Mouse (Mus musculus) granulocyte monocyte progenitor cell, adult 5-6 weeks (primary cell): ENCODE results near the gene Gan. TPM values are rescaled to one million over a fixed set of nuclear protein-coding genes. Genes with fewer than 3 reads are reported as not detected.

ENCODE experiments used
- ATAC-seq: replicated peaks from 2 replicates; pipeline ENCODE4 v1.8.0; 2016; ENCODE audit warnings: mild to moderate bottlenecking, moderate TSS enrichment, inconsistent platforms; ENCODE audit not compliant: poor library complexity, severe bottlenecking
- total RNA-seq, 2 experiments: library from RNA; stranded (forward) in 1 of 2; stranded (reverse) in 1 of 2; fragments of 200-712, 200-1000 nt in 1 of 2; fragments of >200 nt in 1 of 2; fragmentation: Nextera tagmentation in 1 of 2; gene quantifications; 2 replicates each; pipeline ENCODE4 v1.2.3; 2014 to 2017

Gan gene
- total RNA-seq (2014; fragmentation: Nextera tagmentation), result 5.9 and 7.6 TPM in 2 replicates
- 3.4 and 6.4 TPM in 2 replicates for total RNA-seq (2017)

DNA sequence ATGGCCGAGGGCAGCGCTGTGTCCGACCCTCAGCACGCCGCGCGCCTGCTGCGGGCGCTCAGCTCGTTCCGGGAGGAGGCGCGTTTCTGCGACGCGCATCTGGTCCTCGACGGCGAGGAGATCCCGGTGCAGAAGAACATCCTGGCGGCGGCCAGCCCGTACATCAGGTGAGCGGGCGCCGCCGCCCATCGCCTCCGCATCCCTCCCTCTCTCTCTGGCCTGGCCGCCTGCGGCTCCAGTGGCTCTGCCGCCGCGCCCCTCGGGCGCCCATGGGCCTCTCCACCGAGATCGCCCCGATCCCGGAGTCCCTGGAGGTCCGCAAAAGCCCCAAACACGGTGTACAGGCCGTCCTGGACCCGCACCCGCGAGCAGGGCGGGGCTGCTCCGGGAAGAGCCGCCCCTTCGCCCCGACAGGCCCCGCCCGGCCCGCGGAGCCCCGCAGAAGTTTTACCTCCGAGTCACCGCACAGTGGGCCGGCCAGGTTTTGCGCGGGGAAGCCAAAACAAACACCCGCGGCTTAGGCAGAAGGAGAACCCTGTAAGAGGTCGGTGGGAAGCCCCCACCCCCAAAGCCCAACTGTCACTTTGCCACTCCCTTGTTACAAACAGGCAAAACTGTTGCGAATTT lies at the start of gene Gan:
Gene Gan (plus strand): TSS at position 1 of the 627 bp plus-strand sequence.
- peak; percentile 35 for ATAC-seq

DNA sequence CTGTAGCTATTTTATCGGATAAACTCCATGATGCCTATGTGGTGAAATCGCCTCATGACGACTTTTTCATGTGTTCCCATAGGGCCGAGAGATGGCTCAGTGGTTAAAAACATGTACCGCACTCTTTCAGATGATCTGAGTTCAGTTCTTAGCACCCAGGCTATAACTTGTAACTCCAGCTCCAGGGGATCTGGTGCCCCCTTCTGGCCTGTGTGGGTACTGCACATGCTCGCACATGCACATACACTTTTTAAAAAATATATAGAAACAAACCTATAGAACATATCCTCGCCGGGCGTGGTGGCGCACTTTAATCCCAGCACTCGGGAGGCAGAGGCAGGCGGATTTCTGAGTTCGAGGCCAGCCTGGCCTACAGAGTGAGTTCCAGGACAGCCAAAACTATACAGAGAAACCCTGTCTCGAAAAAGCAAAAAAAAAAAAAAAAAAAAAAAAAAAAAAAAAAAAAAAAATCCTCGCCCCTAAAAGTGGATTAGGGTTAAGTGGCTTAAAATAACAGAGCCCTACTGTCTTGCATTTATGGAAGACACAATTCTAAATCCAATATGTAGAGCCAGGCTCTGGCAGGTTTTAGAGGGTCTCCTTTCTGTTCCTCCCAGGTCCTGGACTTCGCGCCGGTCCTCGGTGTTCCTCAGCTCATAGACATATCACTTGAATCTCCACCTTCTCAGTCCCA lies 48.8 kb upstream of the Gan start:
- no peak for ATAC-seq

- peak; percentile 67 for ATAC-seq
Observed at GRCm38 (mm10) chr8:117109801-117110390, 48.0 kb upstream of the Gan start.

- no peak for ATAC-seq
Observed at GRCm38 (mm10) chr8:117111641-117112040, 46.3 kb upstream of the Gan start.

- ATAC-seq, result no peak
Observed at GRCm38 (mm10) chr8:117112261-117112660, 45.7 kb upstream of the Gan start.

DNA sequence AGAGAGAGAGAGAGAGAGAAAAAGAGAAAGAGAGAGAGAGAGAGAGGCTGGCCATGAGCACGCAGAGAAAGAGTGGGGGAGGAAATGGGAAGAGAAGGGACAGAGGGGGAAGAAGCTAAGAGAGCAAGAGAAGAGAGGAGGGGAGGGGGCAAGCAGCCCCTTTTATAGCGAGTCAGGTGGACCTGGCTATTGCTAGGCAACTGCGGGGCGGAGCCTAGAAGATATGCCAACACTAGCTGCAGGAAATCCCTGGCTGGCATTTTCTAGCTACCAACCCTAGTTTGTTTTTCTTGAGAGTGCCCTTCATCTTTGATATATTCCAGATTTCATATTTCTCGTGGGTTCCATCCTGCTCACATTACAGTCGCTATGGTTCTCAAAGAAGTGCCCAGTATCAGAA lies 42.8 kb upstream of the Gan start:
- ATAC-seq, result no peak

- ATAC-seq, result no peak
Observed at GRCm38 (mm10) chr8:117115676-117116446, 42.1 kb upstream of the Gan start.

DNA sequence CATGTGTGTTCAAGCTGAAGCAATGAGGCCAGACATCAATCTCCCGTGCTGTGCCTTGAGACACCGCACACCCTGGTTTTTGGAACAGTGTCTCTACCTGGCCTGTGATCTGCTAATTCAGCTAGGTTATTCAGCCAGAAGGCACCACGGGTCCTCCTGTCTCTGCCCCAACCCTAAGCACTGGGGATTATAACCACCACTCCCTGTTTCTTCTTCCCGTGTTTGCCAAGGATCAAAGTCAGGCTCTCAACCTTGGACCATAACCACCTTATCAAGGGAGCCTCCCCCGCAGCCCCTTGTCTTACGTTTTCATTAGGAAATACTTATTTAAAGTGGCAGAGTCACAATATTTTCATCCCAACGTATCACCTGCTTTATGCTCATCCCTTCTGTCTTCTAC lies 41.4 kb upstream of the Gan start:
- ATAC-seq, result no peak

- ATAC-seq, result no peak
Observed at GRCm38 (mm10) chr8:117118409-117118808, 39.5 kb upstream of the Gan start.

- peak; percentile 83 for ATAC-seq
Observed at GRCm38 (mm10) chr8:117121277-117121676, 36.7 kb upstream of the Gan start.

DNA sequence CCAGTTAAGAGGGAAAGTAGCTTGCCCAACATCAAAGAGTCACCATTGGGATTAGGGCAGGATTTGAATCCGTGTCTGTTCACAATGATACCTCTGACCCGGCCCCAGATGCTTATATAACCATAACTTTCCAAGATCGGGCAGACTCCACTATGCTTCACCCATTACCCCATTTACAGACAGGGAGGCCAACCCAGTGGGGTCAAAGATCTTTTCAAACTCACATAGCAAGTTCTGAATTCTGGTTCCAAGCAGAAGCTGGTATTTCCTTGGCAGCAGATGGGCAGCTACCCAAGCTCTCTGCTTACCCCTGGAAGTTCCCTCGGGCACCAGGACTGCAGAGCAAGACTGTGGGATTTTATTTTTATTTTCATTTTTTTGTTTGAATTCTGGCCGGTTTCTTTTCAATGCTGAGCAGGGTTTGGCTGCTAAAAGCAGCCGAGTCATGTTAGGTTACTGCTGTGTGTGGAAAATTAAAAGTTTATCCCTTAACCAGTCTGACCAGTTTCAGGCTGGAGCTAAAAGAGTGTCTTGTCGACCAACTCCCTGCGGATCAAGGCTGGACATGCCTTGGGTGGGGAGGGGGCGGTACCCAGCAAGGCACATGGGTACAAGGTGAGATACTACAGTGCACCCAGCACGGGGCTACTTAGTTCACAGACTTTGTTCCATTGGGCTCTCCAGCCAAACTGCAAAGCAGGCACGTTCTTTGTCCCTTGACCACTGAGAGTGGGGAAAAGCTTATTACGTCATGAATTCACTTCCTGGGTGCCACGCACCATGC lies 33.9 kb upstream of the Gan start:
- ATAC-seq, result no peak

GRCm38 (mm10) chr8:117125854-117126253 lies 32.1 kb upstream of the Gan start:
- ATAC-seq, result no peak

DNA sequence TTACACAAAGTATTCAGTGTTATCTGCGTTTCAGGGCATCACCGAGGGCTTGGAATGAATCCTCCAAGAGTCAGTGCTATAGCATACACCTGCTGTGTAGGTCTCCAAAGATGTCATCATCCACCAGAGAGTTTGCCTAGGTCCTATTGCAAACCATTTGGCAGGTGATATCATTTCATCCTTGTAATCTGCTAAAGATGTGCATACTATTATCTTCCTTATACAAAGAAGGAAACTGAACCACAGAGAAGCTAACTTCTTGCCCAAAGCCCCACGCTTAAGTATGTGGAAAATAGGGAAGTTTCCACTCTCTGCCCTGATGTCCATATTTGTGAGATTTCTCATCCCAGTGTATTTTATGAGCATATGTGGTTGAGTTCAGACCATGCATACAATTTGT lies 31.5 kb upstream of the Gan start:
- peak; percentile 35 for ATAC-seq

- ATAC-seq, result peak; percentile 34
Observed at GRCm38 (mm10) chr8:117127063-117127462, 30.9 kb upstream of the Gan start.

DNA sequence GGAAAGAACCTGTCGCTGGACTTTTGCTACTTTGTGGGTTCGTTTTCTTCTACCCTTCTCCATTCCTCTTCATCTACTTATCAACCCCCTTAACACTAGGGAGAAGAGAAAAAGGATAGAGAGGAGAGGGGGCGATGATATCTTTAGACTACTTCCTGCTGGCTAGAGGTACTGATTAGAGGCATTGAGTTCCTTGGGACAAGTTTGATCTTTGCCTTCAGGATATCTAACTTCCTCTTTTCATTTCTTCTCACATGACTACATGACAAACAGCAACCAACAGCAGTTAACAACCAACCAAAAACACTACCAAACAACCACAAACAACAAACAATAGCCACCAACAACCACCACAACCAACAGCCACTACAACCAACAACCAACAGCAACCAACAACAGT lies 24.2 kb upstream of the Gan start:
- ATAC-seq, result peak; percentile 49

- no peak for ATAC-seq
Observed at GRCm38 (mm10) chr8:117136351-117136750, 21.6 kb upstream of the Gan start.

GRCm38 (mm10) chr8:117136763-117137162 lies 21.2 kb upstream of the Gan start:
- ATAC-seq, result no peak

DNA sequence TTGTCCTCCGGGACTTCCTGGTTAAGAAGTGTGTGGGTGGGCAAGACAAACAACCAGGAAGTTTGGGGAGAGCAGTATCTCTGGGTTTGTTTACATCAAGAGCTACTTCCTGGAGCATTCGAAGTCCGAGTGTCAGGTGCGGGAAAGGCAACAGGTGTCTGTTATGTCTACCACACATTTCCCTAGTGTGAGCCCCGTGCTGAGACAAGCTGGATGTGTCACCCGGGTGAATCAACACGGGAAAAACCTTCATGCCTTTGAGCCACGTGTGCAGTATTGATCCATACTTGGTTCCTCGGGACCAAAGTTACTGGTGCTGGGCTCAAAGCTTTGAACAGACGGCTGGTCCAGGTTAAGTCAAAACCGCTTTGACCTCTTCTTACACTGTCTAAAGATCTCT lies 20.6 kb upstream of the Gan start:
- 0 out of 2 replicates have a peak, but pooled peaks have one; percentile 9 for ATAC-seq

DNA sequence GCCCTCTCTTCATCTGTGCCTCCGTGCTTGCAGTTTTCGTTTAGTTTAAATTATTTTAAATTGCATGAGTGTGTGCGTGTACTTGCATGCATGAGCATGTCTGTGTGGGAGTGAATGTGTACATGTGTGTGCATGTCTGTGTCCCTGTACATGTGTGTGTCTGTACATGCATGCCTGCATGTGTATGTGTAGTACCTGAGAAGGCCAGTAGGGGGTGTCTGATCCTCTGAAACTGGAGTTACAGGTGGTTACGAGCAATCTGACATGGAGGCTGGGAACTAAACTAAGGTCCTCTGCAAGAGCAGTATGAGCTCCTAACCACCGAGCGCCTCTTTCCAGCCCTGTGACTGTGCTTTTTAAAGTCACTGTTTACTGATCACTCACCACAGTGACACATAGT lies 9.4 kb upstream of the Gan start:
- peak; percentile 27; the same call in 1 of the 2 replicates for ATAC-seq

- no peak for ATAC-seq
Observed at GRCm38 (mm10) chr8:117156149-117156548, 1.8 kb upstream of the Gan start.
